In the genomic region with DNA sequence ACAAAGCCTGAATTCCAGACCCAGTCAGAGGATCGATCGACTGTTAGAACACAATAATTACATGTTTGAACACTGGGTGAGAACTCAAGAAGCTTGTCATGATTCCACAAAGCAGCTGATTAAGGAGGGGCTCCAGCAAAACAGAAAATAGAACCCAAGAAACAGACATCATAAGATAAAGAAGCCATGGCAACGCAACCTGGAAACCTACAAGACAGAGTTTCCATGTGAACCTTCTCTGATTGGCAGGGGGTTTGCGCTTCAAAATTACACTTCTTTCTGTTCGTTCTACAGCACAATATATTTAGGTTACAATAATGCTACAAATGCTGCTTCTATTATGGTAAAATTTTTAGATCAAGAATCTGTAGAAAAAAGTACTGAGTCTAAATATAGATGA, we compare ENCODE assay signal across 22 mouse cellular contexts. TPM values are rescaled to one million over a fixed set of nuclear protein-coding genes. Genes with fewer than 3 reads are reported as not detected.
DNase-seq lines count a peak whose midpoint lies in the region; ATAC-seq and TF ChIP-seq lines count a peak whose summit lies in the region.
"Had no signal": no experiment of that assay in that cellular context is flagged by ENCODE, and none has a peak within 500 bp of the region (broad histone marks: within the 10 kb centered on the region; RNA-seq: fewer than 3 reads in every experiment).

No protein-coding gene starts in this region.

- DNase-seq in heart, adult 11 months: peak; percentile 49
- no peak for DNase-seq in heart, postnatal 36 days
- no peak for DNase-seq in midbrain, embryonic 10.5 days (ENCODE audit: low spot score)
- DNase-seq in testis, postnatal 14 days (ENCODE audit: low spot score): no peak
- DNase-seq: adrenal gland, adult 2 months; adrenal gland, postnatal 10 days; adrenal gland, postnatal 25 days; cerebellum, adult 11 months; cerebellum, adult 18-20 months; cerebellum, adult 8-10 months; cerebellum, adult 9-11 months; cerebellum, postnatal 14 days; cerebellum, postnatal 36 days; embryo, embryonic 11 days had no signal

- peak overlapping the region; percentile 10; the same call in 1 of the 2 replicates for H3K27ac ChIP-seq in midbrain, embryonic 10.5 days (replicated peaks)
- H3K27ac ChIP-seq in midbrain, embryonic 16.5 days (ENCODE audit: low read length): no peak overlapping the region
- H3K27ac ChIP-seq in testis, adult 2 months (ENCODE audit: control insufficient read depth, insufficient read depth, low read depth, low read length): no peak overlapping the region
- H3K27ac ChIP-seq: embryonic facial prominence, embryonic 13.5 days; embryonic facial prominence, embryonic 15.5 days; forebrain, embryonic 10.5 days; forebrain, embryonic 12.5 days; forebrain, embryonic 15.5 days had no signal

- WGBS in midbrain, embryonic 10.5 days: 92% methylated on average over 5 of the region's 5 CpGs
- WGBS in midbrain, embryonic 16.5 days: 78% methylated on average over 5 of the region's 5 CpGs

- TF ChIP-seq CTCF in testis, adult 2 months (IDR thresholded peaks at IDR 0.05; ENCODE audit: control insufficient read depth, insufficient read depth, insufficient replicate concordance, low read depth, low read length): no peak

- no peaks in the 10 kb centered on the region for H3K27me3 ChIP-seq in midbrain, embryonic 10.5 days (ENCODE audit: low read depth, poor library complexity, severe bottlenecking)
- no peaks in the 10 kb centered on the region for H3K27me3 ChIP-seq in midbrain, embryonic 16.5 days (ENCODE audit: control insufficient read depth, insufficient read depth, low read depth, low read length)
- no peaks in the 10 kb centered on the region for H3K27me3 ChIP-seq in testis, adult 2 months (ENCODE audit: control insufficient read depth, insufficient read depth, low read length)
- H3K27me3 ChIP-seq: embryonic facial prominence, embryonic 13.5 days; embryonic facial prominence, embryonic 15.5 days; forebrain, embryonic 12.5 days; forebrain, embryonic 15.5 days had no signal

- no peak for ATAC-seq in midbrain, embryonic 16.5 days
- ATAC-seq: forebrain, embryonic 15.5 days had no signal

- no peak for TF ChIP-seq POLR2A in testis, adult 2 months (IDR thresholded peaks at IDR 0.05; ENCODE audit: control insufficient read depth, low read depth, low read length)

- H3K4me3 ChIP-seq in midbrain, embryonic 10.5 days: no peak overlapping the region
- no peak overlapping the region for H3K4me3 ChIP-seq in midbrain, embryonic 16.5 days (ENCODE audit: low read depth, low read length)
- H3K4me3 ChIP-seq in testis, adult 2 months (ENCODE audit: control insufficient read depth, low read depth, low read length): peak overlapping the region; percentile 70
- H3K4me3 ChIP-seq: embryonic facial prominence, embryonic 13.5 days; embryonic facial prominence, embryonic 15.5 days; erythroblast, embryonic 14.5 days; forebrain, embryonic 10.5 days; forebrain, embryonic 12.5 days; forebrain, embryonic 15.5 days had no signal

- H3K9ac ChIP-seq in midbrain, embryonic 16.5 days (ENCODE audit: low read depth, low read length): no peak overlapping the region
- H3K9ac ChIP-seq: embryonic facial prominence, embryonic 13.5 days; embryonic facial prominence, embryonic 15.5 days; forebrain, embryonic 12.5 days; forebrain, embryonic 15.5 days had no signal

- H3K4me1 ChIP-seq in midbrain, embryonic 10.5 days: peaks cover 15% of the 10 kb centered on the region
- H3K4me1 ChIP-seq in midbrain, embryonic 16.5 days (ENCODE audit: control insufficient read depth, insufficient read depth, low read length): no peaks in the 10 kb centered on the region
- H3K4me1 ChIP-seq in testis, adult 2 months (ENCODE audit: control insufficient read depth, insufficient read depth, low read length): no peaks in the 10 kb centered on the region; the same call in 1 of the 2 replicates

- H3K9me3 ChIP-seq in midbrain, embryonic 10.5 days (replicated peaks): no peaks in the 10 kb centered on the region
- no peaks in the 10 kb centered on the region for H3K9me3 ChIP-seq in midbrain, embryonic 16.5 days (replicated peaks; ENCODE audit: control insufficient read depth, low read length, poor library complexity, severe bottlenecking)
- H3K9me3 ChIP-seq: embryonic facial prominence, embryonic 13.5 days; embryonic facial prominence, embryonic 15.5 days; forebrain, embryonic 10.5 days; forebrain, embryonic 12.5 days; forebrain, embryonic 15.5 days had no signal

- no peaks in the 10 kb centered on the region for H3K36me3 ChIP-seq in midbrain, embryonic 10.5 days
- no peaks in the 10 kb centered on the region for H3K36me3 ChIP-seq in midbrain, embryonic 16.5 days (ENCODE audit: control insufficient read depth, insufficient read depth, low read length)
- H3K36me3 ChIP-seq in testis, adult 2 months (ENCODE audit: control insufficient read depth, insufficient read depth, low read length): no peaks in the 10 kb centered on the region
- H3K36me3 ChIP-seq: embryonic facial prominence, embryonic 13.5 days; embryonic facial prominence, embryonic 15.5 days; forebrain, embryonic 10.5 days; forebrain, embryonic 12.5 days; forebrain, embryonic 15.5 days had no signal

- intact Hi-C loops in heart, postnatal 36 days (cut with DNase I): no loop called here

- H3K4me2 ChIP-seq in midbrain, embryonic 16.5 days (ENCODE audit: low read length): no peak overlapping the region
- H3K4me2 ChIP-seq: embryonic facial prominence, embryonic 13.5 days; embryonic facial prominence, embryonic 15.5 days; forebrain, embryonic 12.5 days; forebrain, embryonic 15.5 days had no signal

RNA-seq across cellular contexts. Expression of gene Adarb1, which starts 47.9 kb away (rescaled TPM):
- 10 to 100 TPM; 16.9 to 22.0 TPM for total RNA-seq in heart, postnatal 36 days (2021)
- polyA plus RNA-seq in midbrain, embryonic 10.5 days (2016; fragmentation: Nextera tagmentation; extraction: Ambion mirVana): 6.0 and 6.1 TPM in 2 replicates
- polyA plus RNA-seq in midbrain, embryonic 16.5 days (2015; fragmentation: Nextera tagmentation; extraction: Ambion mirVana): 16.9 and 18.2 TPM in 2 replicates
- polyA plus RNA-seq in testis, adult 2 months (2012; rRNA removed): 10.9 and 12.9 TPM in 2 replicates
- polyA plus RNA-seq: erythroblast, embryonic 14.5 days had no signal
